Mouse (Mus musculus) erythroblast, embryonic 14.5 days (primary cell): ENCODE data around the gene Hnrnpl.

Experiments used
- GATA1 ChIP-seq: IDR thresholded peaks from 2 replicates; pipeline ENCODE4 v1.6.1; 2012; ENCODE audit warnings: low read length, inconsistent platforms, mixed read lengths
- TAL1 ChIP-seq: IDR thresholded peaks from 3 replicates; pipeline ENCODE4 v1.6.1; 2012; ENCODE audit warnings: low read length, inconsistent platforms, mixed read lengths

GRCm38 (mm10) chr7:28773163-28773562, 35.2 kb upstream of the Hnrnpl start:
- TF ChIP-seq GATA1 (no peak), TAL1 (no peak)
